Mouse (Mus musculus): ENCODE results near the gene Mbl2. TPM values are rescaled to one million over a fixed set of nuclear protein-coding genes. Genes with fewer than 3 reads are reported as not detected.
"Not testable (repeated sequence)": the region's sequence is repeated elsewhere in the genome, so short reads cannot be mapped to it uniquely, and the experiment has no call there.

Gene Mbl2
- total and polyA plus RNA-seq, 3 experiments, result not detected

DNA sequence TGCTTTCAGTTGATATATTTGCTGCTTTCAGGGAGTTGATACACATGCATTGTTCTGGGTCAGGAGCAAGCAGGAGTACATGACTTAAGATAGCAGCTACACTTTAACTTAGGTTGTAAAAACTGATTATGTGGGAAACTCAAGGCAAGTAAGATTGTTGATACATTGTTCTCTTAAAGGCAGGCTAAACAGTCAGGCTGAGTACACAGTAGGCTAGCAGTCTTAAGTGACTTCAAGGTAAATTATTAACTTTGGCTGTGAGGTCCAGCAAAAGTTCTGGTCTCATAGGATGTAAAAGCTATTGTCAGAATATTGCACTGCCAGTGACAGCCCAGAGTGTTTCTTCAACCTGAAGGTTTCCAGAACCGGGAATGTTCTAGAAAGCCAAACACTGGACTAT, 25.8 kb upstream of the Mbl2 start:
- no peaks in the 10 kb centered on the region for H3K36me3 ChIP-seq (ENCODE audit: control insufficient read depth in 1 of 2, insufficient read depth in 2 of 2, low read length in 2 of 2)
- no peak overlapping the region for H3K27ac ChIP-seq (ENCODE audit: control insufficient read depth, low read depth, low read length)
- H3K4me3 ChIP-seq (ENCODE audit: control insufficient read depth in 1 of 2, insufficient read depth in 1 of 2, low read depth in 2 of 2, low read length in 2 of 2), result no peak overlapping the region
- DNase-seq (ENCODE audit: low read depth, low spot score), result no peak
- no peak overlapping the region for H3K9ac ChIP-seq (ENCODE audit: control insufficient read depth, low read depth, low read length, poor library complexity, severe bottlenecking)
- H3K4me1 ChIP-seq (ENCODE audit: control insufficient read depth in 1 of 2, insufficient read depth in 2 of 2, low read length in 2 of 2), result no peaks in the 10 kb centered on the region
- H3K79me2 ChIP-seq (ENCODE audit: control insufficient read depth, insufficient read depth, low read length, poor library complexity), result no peaks in the 10 kb centered on the region
- TF ChIP-seq ZNF384 (IDR thresholded peaks at IDR 0.05; ENCODE audit: low read depth, low read length), result no peak
- TF ChIP-seq E2F4 (IDR thresholded peaks at IDR 0.05; ENCODE audit: borderline replicate concordance, low read depth, low read length), result no peak
- TF ChIP-seq ETS1 (IDR thresholded peaks at IDR 0.05; ENCODE audit: low read depth, low read length), result no peak
- TF ChIP-seq MYC (IDR thresholded peaks at IDR 0.05; ENCODE audit: low read depth, low read length), result no peak
- no peak for TF ChIP-seq MAZ (IDR thresholded peaks at IDR 0.05; ENCODE audit: low read depth, low read length)
- no peak for TF ChIP-seq SIN3A (IDR thresholded peaks at IDR 0.05; ENCODE audit: low read length)
- no peak for TF ChIP-seq EP300 (IDR thresholded peaks at IDR 0.05; ENCODE audit: low read depth in 1 of 2, low read length in 2 of 2)
- no peak for TF ChIP-seq HCFC1 (IDR thresholded peaks at IDR 0.05; ENCODE audit: low read depth, low read length)
- TF ChIP-seq CHD1 (IDR thresholded peaks at IDR 0.05; ENCODE audit: low read depth, low read length), result no peak
- TF ChIP-seq KAT2A (conservative IDR thresholded peaks at IDR 0.05; ENCODE audit: low read depth, low read length), result no peak
- no peak for TF ChIP-seq MEF2A (IDR thresholded peaks at IDR 0.05; ENCODE audit: extremely low read depth, insufficient replicate concordance, low read depth, low read length, poor library complexity, severe bottlenecking)
- TF ChIP-seq ZKSCAN1 (IDR thresholded peaks at IDR 0.05; ENCODE audit: low read depth, low read length), result no peak
- TF ChIP-seq POLR2AphosphoS2 (IDR thresholded peaks at IDR 0.05; ENCODE audit: low read length), result no peak
- TF ChIP-seq ELF1 (IDR thresholded peaks at IDR 0.05; ENCODE audit: low read depth, low read length), result no peak
- no peak for TF ChIP-seq TBP (IDR thresholded peaks at IDR 0.05; ENCODE audit: low read depth, low read length)
- no peak for TF ChIP-seq MAFK (IDR thresholded peaks at IDR 0.05; ENCODE audit: borderline replicate concordance, low read depth, low read length)
- no peak for TF ChIP-seq MAX (IDR thresholded peaks at IDR 0.05; ENCODE audit: low read length)
- no peaks in the 10 kb centered on the region for H3K27me3 ChIP-seq (ENCODE audit: control insufficient read depth in 1 of 2, insufficient read depth in 2 of 2, low read length in 2 of 2)
- H3K9me3 ChIP-seq (replicated peaks; ENCODE audit: insufficient read depth, low read length), result no peaks in the 10 kb centered on the region

DNA sequence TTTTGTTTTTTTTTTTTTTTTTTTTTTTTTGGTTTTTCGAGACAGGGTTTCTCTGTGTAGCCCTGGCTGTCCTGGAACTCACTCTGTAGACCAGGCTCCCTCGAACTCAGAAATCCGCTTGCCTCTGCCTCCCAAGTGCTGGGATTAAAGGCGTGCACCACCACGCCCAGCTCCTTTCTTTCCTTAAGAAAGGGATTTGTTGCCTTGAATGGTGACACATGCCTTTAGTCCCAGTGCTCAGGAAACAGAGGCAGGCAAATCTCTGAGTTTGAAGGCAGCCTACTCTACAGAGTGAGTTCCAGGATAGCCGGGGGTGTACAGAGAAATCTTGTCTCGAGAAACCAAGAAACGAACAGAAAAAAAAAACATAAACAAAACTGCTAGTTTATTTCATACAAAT, 23.7 kb upstream of the Mbl2 start:
- H3K27me3 ChIP-seq (ENCODE audit: control insufficient read depth in 1 of 2, insufficient read depth in 2 of 2, low read length in 2 of 2); H3K4me1 ChIP-seq (ENCODE audit: control insufficient read depth in 1 of 2, insufficient read depth in 2 of 2, low read length in 2 of 2); H3K4me3 ChIP-seq (ENCODE audit: control insufficient read depth in 1 of 2, insufficient read depth in 1 of 2, low read depth in 2 of 2, low read length in 2 of 2); H3K9ac ChIP-seq (ENCODE audit: control insufficient read depth, low read depth, low read length, poor library complexity, severe bottlenecking); H3K27ac ChIP-seq (ENCODE audit: control insufficient read depth, low read depth, low read length); H3K36me3 ChIP-seq (ENCODE audit: control insufficient read depth in 1 of 2, insufficient read depth in 2 of 2, low read length in 2 of 2); DNase-seq (ENCODE audit: low read depth, low spot score); H3K79me2 ChIP-seq (ENCODE audit: control insufficient read depth, insufficient read depth, low read length, poor library complexity); H3K9me3 ChIP-seq (replicated peaks; ENCODE audit: insufficient read depth, low read length): not testable (repeated sequence)
